Mouse (Mus musculus) c-Kit-positive CD71-positive TER-119-positive erythroid progenitor cells, embryonic 14.5 days (primary cell): ENCODE results near the gene Htra1.

Source experiments
- DNase-seq: peaks from one replicate; pipeline ENCODE4 v3.0.0-alpha.2; 2013; ENCODE audit warnings: low spot score

Htra1 gene

GRCm38 (mm10) chr7:131011901-131012300, 76.0 kb downstream of the Htra1 start:
- no peak for DNase-seq

DNA sequence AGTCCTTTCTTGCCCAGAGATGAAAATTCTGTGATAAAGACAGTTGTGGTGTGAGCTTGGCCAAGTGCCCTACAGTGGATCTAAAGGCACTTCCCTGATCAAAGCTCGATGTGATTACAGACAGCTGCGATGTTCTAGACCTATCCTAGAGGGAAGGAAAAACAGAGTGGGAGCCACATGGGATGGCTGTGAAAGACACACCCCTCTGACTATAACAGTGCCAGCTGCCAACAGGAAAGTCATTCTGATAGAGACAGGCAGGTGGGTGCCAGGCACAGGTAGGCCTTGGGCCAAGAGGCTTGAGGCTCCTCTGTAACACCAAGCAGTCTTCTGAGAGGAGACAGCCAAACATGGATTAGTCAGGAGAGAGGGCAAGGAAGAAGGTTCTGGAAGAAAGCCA, 83.3 kb downstream of the Htra1 start:
- no peak for DNase-seq

DNA sequence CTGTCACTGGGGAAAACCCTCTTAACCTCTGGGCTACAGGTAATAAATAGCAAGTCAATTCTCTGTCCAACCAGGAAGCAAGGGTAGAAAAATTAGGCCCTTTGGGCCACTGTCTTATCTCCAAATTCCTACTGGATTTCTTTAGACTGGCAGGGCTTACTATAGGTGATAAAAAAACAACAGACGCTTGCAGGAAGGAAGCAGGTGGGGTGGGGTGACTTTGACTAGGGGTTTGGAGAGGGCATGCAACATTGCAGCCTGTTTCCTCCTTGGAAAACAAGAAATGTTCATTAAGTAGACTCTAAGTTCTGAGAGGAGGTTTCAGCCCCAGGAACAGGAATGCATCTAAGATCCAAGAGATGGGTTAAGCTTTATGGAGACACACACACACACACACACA, 88.9 kb downstream of the Htra1 start:
- no peak for DNase-seq

- DNase-seq: no peak
Observed at GRCm38 (mm10) chr7:131027557-131027956, 91.6 kb downstream of the Htra1 start.

DNA sequence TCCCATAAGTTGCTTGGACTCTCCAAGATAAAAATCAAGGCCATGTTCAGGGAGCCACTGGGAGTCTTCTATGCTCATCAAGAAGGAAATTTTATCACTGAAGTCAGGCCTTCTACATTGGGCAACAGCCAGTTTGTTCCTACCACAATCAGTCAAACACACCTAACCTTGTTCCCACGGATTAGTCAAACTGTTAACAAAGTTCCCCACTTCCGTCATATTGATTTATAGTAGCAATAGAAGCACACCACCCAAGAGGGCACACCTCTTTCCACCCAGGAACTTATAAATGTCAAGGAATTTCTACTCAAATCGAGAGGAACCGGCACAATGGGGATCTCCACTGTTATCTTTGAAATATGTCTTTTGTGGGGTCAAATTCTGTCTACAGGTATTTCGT, 95.8 kb downstream of the Htra1 start, which contains the start of gene Dmbt1:
Dmbt1 (plus strand) TSS at position 299 of the 400 bp plus-strand sequence.
- no peak for DNase-seq
